Mouse (Mus musculus): ENCODE results near the gene Sstr3.

Sstr3 gene

GRCm38 (mm10) chr15:78504013-78504412 lies 40.5 kb downstream of the Sstr3 start:
- no peak for DNase-seq (ENCODE audit: extremely low read depth, low read depth, low spot score)

- no peak for DNase-seq (ENCODE audit: extremely low read depth, low read depth, low spot score)
Measured at GRCm38 (mm10) chr15:78502437-78503132, 41.9 kb downstream of the Sstr3 start.

GRCm38 (mm10) chr15:78494968-78495406 lies 49.5 kb downstream of the Sstr3 start, which contains the start of gene Il2rb:
Il2rb (minus strand) TSS chr15:78495271.
- no peak for DNase-seq (ENCODE audit: extremely low read depth, low read depth, low spot score)

- DNase-seq (ENCODE audit: extremely low read depth, low read depth, low spot score): no peak
Measured at GRCm38 (mm10) chr15:78493401-78494010, 51.0 kb downstream of the Sstr3 start.

- no peak for DNase-seq (ENCODE audit: extremely low read depth, low read depth, low spot score)
Measured at GRCm38 (mm10) chr15:78491301-78491700, 53.2 kb downstream of the Sstr3 start.

GRCm38 (mm10) chr15:78489906-78490305 lies 54.6 kb downstream of the Sstr3 start:
- no peak for DNase-seq (ENCODE audit: extremely low read depth, low read depth, low spot score)

- no peak for DNase-seq (ENCODE audit: extremely low read depth, low read depth, low spot score)
Measured at GRCm38 (mm10) chr15:78489248-78489647, 55.2 kb downstream of the Sstr3 start.

GRCm38 (mm10) chr15:78487066-78487465 lies 57.4 kb downstream of the Sstr3 start:
- DNase-seq (ENCODE audit: extremely low read depth, low read depth, low spot score): no peak
